9 mouse cellular contexts compared by ENCODE assay signal in the genomic region with DNA sequence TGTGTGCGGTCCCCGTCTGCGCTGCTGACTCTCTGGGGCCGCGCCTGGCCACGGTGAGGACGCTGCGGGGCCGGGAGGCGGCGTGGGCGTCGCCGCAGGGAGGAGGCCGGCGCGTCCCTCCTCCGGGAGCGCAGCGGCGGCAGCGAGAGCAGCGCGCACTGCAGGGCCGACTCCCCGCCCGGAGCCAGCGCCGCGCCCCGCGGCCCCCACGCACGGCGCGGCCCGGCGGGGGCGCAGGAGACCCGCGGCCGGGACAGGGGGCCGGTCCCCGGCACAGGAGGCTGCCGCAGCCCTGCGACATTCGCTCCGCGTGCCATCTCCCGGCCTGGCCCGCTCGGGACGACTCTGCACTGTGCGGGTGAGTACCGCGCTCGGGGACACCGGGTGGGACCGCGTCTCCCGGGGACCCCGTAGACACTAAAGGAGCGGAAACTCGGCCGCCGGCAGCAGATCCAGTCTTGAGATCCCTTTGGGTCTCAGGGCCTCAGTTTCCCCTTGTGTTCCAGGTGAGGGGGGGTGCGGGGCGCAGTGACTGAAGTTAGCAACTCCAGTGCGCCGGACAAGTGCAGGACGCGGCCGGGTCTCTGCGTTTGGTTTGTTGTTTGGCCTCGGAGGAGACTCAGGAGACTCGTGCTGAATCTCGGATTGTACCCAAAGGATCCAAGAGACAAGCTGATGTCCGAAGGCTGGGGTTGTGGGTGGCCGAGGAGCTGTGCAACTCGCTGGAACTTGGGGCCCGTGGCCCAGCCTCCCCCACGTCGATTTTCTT. TPM values are rescaled to one million over a fixed set of nuclear protein-coding genes. Genes with fewer than 3 reads are reported as not detected.
A peak's percentile ranks its signal among the peaks of the same experiment; 100 is the strongest.
DNase-seq lines count a peak whose midpoint lies in the region; ATAC-seq and TF ChIP-seq lines count a peak whose summit lies in the region.
"Had no signal": no experiment of that assay in that cellular context is flagged by ENCODE, and none has a peak within 500 bp of the region (broad histone marks: within the 10 kb centered on the region; RNA-seq: fewer than 3 reads in every experiment).

A gene (plus strand): TSS at position 126 of the 769 bp plus-strand sequence.

- no peaks in the 10 kb centered on the region for H3K36me3 ChIP-seq in embryonic facial prominence, embryonic 10.5 days (replicated peaks)
- H3K36me3 ChIP-seq in heart, postnatal 0 days (replicated peaks; ENCODE audit: control insufficient read depth, insufficient read depth, low read length), result no peaks in the 10 kb centered on the region

- no peak for TF ChIP-seq CTCF in layer of hippocampus, adult 2 months (conservative IDR thresholded peaks at IDR 0.05)
- no peak for TF ChIP-seq CTCF in heart, postnatal 0 days (IDR thresholded peaks at IDR 0.05; ENCODE audit: low read depth)

- TF ChIP-seq EP300 in heart, postnatal 0 days (IDR thresholded peaks at IDR 0.05; ENCODE audit: low read depth), result no peak

- peak within 1 kb of the TSS; percentile 41 for H3K4me3 ChIP-seq in layer of hippocampus, adult 2 months
- peak within 1 kb of the TSS; percentile 81 for H3K4me3 ChIP-seq in embryonic facial prominence, embryonic 10.5 days
- H3K4me3 ChIP-seq in heart, postnatal 0 days (ENCODE audit: low read depth, low read length), result peak within 1 kb of the TSS; percentile 48

- no peak within 1 kb of the TSS for H3K27ac ChIP-seq in layer of hippocampus, adult 2 months
- peak within 1 kb of the TSS; percentile 93 for H3K27ac ChIP-seq in embryonic facial prominence, embryonic 10.5 days (replicated peaks)
- H3K27ac ChIP-seq in heart, postnatal 0 days (ENCODE audit: low read depth), result no peak within 1 kb of the TSS
- H3K27ac ChIP-seq: macrophage had no signal

- H3K9ac ChIP-seq in heart, postnatal 0 days (replicated peaks; ENCODE audit: low read depth, low read length), result no peak within 1 kb of the TSS

- peaks cover 4% of the 10 kb centered on the region; the same call in 1 of the 2 replicates for H3K9me3 ChIP-seq in embryonic facial prominence, embryonic 10.5 days
- no peaks in the 10 kb centered on the region for H3K9me3 ChIP-seq in heart, postnatal 0 days (replicated peaks; ENCODE audit: control insufficient read depth, low read length)

- H3K4me1 ChIP-seq in embryonic facial prominence, embryonic 10.5 days, result peaks cover 66% of the 10 kb centered on the region
- H3K4me1 ChIP-seq in heart, postnatal 0 days (ENCODE audit: control insufficient read depth, insufficient read depth), result no peaks in the 10 kb centered on the region

- no peak for DNase-seq in layer of hippocampus, adult 2 months (ENCODE audit: low spot score in 2 of 2)
- DNase-seq in layer of hippocampus, postnatal 25 days (ENCODE audit: extremely low spot score in 1 of 2, low spot score in 1 of 2), result no peak
- peak; percentile 69 for DNase-seq in embryonic facial prominence, embryonic 10.5 days (ENCODE audit: low spot score)
- no peak for DNase-seq in heart, postnatal 0 days (ENCODE audit: low spot score)
- DNase-seq in lung, postnatal 14 days, result peak; percentile 23
- DNase-seq in urinary bladder, adult 18-20 months (ENCODE audit: low spot score in 2 of 2), result no peak
- no peak for DNase-seq in right cerebral cortex, postnatal 14 days

- H3K4me2 ChIP-seq in heart, postnatal 0 days (ENCODE audit: low read depth, low read length), result peak within 1 kb of the TSS; percentile 61

- WGBS in embryonic facial prominence, embryonic 10.5 days, result under 1% methylated on average over 83 of the region's 83 CpGs
- WGBS in heart, postnatal 0 days, result under 1% methylated on average over 49 of the region's 83 CpGs

- ATAC-seq in heart, postnatal 0 days (ENCODE audit: insufficient read depth, low read depth), result 0 out of 2 replicates have a peak, but pooled peaks have one; percentile 11
- ATAC-seq in monocyte, adult 5-6 weeks (replicated peaks; ENCODE audit: insufficient number of reproducible peaks, low FRiP score, low TSS enrichment, poor library complexity, severe bottlenecking), result no peak

- H3K27me3 ChIP-seq in embryonic facial prominence, embryonic 10.5 days (replicated peaks; ENCODE audit: low read depth, poor library complexity, severe bottlenecking), result peaks cover 55% of the 10 kb centered on the region
- H3K27me3 ChIP-seq in heart, postnatal 0 days (ENCODE audit: control insufficient read depth, insufficient read depth, low read length), result peaks cover 67% of the 10 kb centered on the region

RNA-seq across cellular contexts. Expression of the gene that starts here (rescaled TPM):
- total RNA-seq in layer of hippocampus, adult 2 months (2021), result 1 to 10 TPM; 2.0 to 2.9 TPM
- total RNA-seq in layer of hippocampus, postnatal 25 days (2021), result 1 to 10 TPM; 3.8 to 4.8 TPM
- 38.6 and 41.9 TPM in 2 replicates for polyA plus RNA-seq in embryonic facial prominence, embryonic 10.5 days (2016; fragmentation: Nextera tagmentation; extraction: Ambion mirVana)
- total RNA-seq in heart, postnatal 0 days (2014; rRNA removed; ENCODE audit: low replicate concordance), result 0.95 and 3.2 TPM in 2 replicates
- polyA plus RNA-seq in heart, postnatal 0 days (2015; fragmentation: Nextera tagmentation; extraction: Ambion mirVana), result 0.96 and 1.1 TPM in 2 replicates
- total RNA-seq in monocyte, adult 5-6 weeks (2017), result 6.4 to 28.6 TPM (median 10.3 TPM) in 3 replicates
- polyA plus RNA-seq: macrophage had no signal

Comparison
In these comparisons a context has a peak if more than half of its experiments do, and no peak if none do; other contexts are left out.
1. RNA of the gene that starts here (polyA plus RNA-seq): 38.6 to 41.9 TPM in embryonic facial prominence, embryonic 10.5 days; 0.96 to 1.1 TPM in heart, postnatal 0 days; every median in the first group is over 10 times any median in the second.
2. DNase-seq: peak in embryonic facial prominence, embryonic 10.5 days (single experiment) and lung, postnatal 14 days (single experiment); none in layer of hippocampus, adult 2 months (0 of 2), layer of hippocampus, postnatal 25 days (0 of 2), heart, postnatal 0 days (single experiment), urinary bladder, adult 18-20 months (0 of 2) and right cerebral cortex, postnatal 14 days (single experiment).
3. Peak in every context shown above with its lines, with median percentiles within 50 percentile points of each other: H3K4me3 ChIP-seq.